Mouse (Mus musculus) frontal cortex, postnatal 14 days (tissue): ENCODE measurements at regions not wholly inside any gene's neighbourhood (a gene's known extent, or its start where the extent isn't known, plus 50 kb on each side); places are given as distances from the start of the nearest gene placed in this dataset.

ENCODE experiments used
- DNase-seq, 2 experiments: peaks; one replicate each; pipeline ENCODE4 v3.0.0; 2022; ENCODE audit warnings: low spot score in 2 of 2

DNA sequence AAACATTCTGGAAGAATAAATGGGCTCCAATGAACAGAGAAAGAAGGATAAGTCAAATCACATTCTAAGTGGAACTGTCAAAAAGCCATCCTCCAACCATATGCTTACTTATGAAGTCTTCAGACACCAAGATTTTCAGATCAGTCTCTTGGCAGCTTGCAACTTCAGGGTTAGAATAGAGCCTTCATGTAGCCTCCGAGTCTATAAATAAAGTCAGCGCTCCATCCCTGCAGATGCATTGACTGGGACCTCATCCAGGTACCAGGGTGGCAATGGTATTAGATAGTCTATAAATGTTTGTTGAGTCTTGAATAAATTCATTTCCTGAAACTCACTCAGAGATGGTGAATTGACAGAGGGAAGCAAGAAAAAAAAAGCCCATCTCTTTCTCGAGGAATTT is 107.2 kb upstream of the Eepd1 start:
- no peak for DNase-seq

DNA sequence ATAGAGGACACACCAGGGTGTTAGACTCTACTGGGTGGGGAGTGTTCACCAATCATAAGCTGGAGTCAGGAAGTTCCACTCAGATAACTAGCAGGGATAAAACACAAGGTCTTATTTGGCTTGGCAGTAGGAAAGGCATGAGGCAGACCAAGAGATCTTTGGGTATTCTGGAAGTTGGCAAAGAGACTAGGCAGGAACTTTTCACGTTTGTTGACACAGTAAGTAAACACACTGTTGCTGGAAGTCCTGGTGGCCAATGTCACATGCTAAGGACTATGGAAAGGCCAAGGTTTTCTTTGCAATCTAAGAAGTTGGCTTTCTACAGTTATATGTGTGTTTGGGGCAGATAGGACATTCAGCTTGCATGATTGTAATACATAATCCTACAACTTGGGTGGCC is 105.1 kb upstream of the Eepd1 start:
- DNase-seq, result no peak

DNA sequence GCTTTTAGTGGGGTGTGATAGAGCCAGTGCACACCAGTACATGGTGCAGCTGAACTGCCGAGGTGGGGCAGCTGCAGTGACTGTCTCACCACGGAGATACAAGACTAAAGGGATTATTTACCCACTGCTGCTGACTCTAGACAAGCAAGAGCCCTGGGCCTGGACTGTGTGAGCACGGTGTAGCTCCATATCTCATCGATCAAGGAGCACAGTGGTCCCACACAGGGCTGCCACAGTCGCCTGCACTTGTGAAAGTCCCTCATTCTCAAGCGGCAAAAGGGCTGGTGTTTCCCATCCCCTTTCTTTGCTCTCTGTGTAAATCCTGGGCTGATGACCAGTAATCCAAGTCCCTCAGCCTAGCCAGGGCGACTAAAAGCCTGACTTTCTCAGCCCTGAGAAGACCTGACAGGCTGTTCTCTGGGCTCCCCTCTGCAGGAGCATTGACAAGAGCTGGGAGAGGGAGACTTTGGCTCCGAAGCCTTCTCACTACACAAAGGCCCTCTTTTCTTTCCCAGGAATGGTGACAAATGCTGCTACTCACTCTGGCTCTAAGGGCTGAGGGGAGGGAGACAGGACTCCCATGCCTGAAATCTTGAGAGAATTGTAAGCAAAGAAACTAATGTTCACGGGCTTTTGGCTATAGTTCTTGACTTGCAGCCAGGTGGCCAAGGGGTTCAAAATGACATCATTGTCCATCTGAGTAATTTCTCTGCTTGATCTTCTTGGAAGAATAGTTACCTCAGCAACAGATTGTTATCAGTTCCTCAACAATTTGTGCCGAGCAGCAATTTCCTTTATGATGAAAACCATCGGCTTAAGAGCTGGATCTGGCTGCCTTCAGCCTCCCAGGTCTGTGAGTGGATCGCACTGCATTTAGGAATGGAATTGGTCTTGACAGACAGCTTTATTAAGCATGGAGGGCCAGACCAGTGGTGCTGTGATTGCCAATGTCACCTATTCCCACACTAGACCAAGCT is 103.3 kb upstream of the Eepd1 start:
- peak in 1 of 2 experiments; percentile 8 for DNase-seq

DNA sequence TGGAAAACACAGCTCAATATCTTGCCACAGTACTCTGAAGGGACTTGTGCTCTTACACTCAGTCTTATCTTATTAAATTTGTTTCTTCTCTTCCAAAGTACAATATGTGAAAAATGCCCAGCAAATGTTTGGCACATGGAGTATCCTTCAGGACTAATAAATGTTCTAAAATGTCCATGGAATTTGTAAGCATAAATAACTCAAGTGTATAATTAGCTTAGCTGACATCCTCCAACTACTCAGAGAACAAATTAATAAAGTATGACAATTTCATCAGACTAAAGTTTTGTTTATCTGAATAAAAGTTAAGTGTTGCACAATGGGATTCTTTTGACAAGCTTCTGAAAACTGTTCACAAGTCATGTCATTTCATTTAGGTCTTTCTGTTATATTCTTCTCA is 96.0 kb upstream of the Eepd1 start:
- no peak for DNase-seq

DNA sequence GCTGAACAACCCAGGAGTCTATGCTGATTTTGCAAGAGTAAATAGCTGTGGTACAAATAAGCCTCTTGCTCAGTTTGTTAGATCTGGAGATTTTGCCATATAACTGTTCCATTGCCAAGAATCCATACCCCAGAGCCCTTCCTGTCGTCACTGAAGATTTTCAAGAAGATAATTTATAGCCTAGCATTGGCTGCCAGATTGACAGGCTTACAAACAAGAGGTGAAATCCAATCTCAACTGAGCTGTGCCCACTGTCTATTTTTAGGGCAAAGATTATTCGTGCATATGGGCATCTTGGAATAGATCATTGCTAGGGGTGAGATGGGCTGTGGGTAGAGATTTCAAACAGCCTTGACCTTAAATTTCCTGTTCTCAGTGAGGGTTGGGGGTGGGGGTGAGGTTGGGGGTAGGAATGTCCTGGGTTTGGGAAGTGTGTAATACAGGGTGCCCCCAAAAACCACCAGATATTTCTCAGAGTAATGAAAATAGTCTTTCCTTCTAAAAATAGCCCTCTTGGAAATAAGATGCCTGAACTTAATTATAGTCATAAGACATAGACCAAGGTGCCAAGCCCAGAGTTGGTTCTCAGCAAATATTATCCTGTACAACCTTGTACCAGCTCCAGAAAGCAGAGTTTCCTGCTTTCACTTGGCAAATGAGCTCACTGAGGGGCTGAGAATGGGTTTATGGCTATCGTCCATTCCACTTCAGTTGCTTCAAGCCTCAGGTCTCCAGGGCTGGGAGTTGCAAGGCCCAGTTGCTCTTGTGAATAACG is 93.3 kb upstream of the Eepd1 start:
- DNase-seq, result no peak

DNA sequence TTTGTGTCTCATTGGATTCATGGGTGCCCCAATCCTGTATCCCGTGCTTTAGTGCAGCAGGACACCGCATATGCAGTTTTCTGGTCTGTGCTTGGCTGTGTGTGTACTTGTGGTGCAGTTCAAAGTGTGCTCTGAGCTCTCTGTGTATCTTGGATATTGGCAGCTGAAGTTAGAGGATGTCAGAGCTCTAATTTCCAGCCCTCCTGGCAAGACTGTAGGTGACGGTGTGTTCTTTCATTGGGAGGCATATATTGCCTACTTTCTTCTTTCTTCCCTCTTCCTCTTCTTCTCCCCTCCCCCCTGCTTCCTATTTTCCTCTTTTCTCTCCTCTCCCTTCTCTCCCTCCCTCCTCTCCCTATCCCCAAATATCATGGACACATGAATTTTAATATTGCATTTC is 92.0 kb upstream of the Eepd1 start:
- no peak for DNase-seq

DNA sequence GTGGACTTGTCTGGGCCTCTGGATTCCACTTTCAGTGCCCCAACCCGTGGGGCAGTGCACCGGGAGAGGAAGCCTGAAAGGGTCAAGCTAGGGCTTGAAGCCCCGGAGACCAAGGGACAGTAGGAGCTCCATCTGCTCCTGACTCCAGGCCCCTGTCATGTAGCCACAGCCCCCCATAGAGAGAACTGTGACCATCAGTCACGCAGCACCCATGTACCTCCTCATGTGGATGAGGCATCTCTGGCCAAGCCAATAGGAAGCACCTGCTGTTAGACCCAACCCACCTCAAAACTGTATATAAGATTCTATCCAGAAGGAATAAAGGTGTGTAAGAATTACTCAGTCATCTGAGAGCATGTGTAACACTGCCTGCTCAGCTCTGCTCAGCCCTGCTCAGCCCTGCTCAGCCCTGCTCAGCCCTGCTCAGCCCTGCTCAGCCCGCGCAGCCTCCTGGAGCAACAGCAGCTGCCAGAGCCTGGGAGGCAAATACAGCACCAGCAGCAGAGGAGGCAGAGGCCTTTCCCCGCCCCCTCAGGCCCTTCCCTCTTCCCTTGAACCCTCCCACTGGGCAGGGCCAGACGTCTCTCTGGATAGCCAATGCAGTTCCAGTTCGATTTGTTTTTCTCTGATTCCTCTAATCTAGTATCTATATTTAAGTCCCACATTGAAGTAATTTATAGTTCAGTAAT is 80.6 kb upstream of the Eepd1 start:
- DNase-seq, result no peak

GRCm38 (mm10) chr9:25405848-25406247 is 75.5 kb upstream of the Eepd1 start:
- DNase-seq, result no peak

- DNase-seq, result peak in 1 of 2 experiments; percentile 12
These were observed 72.8 kb upstream of the Eepd1 start for GRCm38 (mm10) chr9:25408518-25408917.

DNA sequence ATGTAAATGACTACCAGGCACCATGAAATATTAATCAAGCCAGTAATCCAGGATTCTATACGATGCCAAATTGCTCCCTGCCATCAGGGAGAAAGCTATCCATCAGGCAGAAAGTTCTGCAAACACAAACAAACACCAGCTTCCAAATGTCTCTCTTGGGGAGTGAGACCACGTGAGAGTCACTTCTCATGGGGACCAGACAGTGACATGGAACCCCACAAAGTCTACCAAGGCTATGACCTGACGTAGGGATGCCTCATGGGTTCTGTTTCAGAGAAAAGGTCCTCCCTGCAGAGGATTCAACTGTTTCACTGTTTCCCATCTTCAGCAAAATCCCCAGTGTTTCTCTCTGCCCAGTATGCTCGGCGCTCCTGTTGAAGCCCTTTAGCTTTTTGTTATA is 71.6 kb upstream of the Eepd1 start:
- DNase-seq, result no peak

DNA sequence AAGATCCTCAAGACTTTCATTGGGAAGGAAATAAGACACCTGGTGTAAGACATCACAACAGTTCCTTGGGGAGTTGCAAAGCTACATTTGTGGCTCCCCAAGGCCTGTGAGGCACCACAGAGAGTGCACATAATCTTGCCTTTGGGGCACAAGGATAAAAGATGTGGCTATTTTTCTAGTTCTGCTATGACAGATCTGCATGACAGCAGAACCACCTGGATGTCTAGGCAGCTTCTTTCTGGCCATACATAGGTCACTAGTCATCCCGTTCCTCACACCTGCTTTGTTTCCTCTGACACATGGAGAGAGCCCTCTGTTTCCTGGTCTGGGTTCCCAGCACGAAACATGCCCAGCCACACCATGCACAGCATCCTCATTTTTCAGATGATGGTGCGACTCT is 67.5 kb upstream of the Eepd1 start:
- DNase-seq, result no peak

GRCm38 (mm10) chr9:25414315-25414714 is 67.0 kb upstream of the Eepd1 start:
- no peak for DNase-seq

GRCm38 (mm10) chr9:25426941-25427340 is 54.4 kb upstream of the Eepd1 start:
- no peak for DNase-seq

GRCm38 (mm10) chr9:25429450-25430213 is 51.7 kb upstream of the Eepd1 start:
- DNase-seq, result no peak
